Mouse (Mus musculus): ENCODE results near the gene Rpp40.

GRCm38 (mm10) chr13:35857486-35857885 lies 48.7 kb downstream of the Rpp40 start:
- TF ChIP-seq EP300 (IDR thresholded peaks at IDR 0.05; ENCODE audit: low read length): no peak
- TF ChIP-seq CTCF (conservative IDR thresholded peaks at IDR 0.05 in 1 of 2, IDR thresholded peaks at IDR 0.05 in 1 of 2; ENCODE audit: low read depth in 2 of 2, low read length in 2 of 2): no peak
- no peak for TF ChIP-seq RAD21 (IDR thresholded peaks at IDR 0.05; ENCODE audit: low read depth, low read length)
- TF ChIP-seq POLR2A (IDR thresholded peaks at IDR 0.05; ENCODE audit: low read depth, low read length): no peak
- TF ChIP-seq USF1 (IDR thresholded peaks at IDR 0.05; ENCODE audit: low read depth, low read length): no peak
- no peak for TF ChIP-seq SMC3 (IDR thresholded peaks at IDR 0.05; ENCODE audit: low read depth, low read length)
- no peak for TF ChIP-seq ZMIZ1 (IDR thresholded peaks at IDR 0.05; ENCODE audit: low read depth, low read length)
- no peak for TF ChIP-seq JUND (conservative IDR thresholded peaks at IDR 0.05; ENCODE audit: low read depth, low read length)
- TF ChIP-seq E2F4 (IDR thresholded peaks at IDR 0.05; ENCODE audit: insufficient replicate concordance, low read depth, low read length): no peak
- TF ChIP-seq TCF12 (IDR thresholded peaks at IDR 0.05; ENCODE audit: low read depth, low read length): no peak
- TF ChIP-seq ZC3H11A (IDR thresholded peaks at IDR 0.05; ENCODE audit: low read depth, low read length): no peak
- no peak for TF ChIP-seq MEF2A (IDR thresholded peaks at IDR 0.05; ENCODE audit: borderline replicate concordance, low read depth, low read length)
